Mouse (Mus musculus): ENCODE measurements around the gene Tbc1d1.
A peak's percentile ranks its signal among the peaks of the same experiment; 100 is the strongest.

Gene Tbc1d1

DNA sequence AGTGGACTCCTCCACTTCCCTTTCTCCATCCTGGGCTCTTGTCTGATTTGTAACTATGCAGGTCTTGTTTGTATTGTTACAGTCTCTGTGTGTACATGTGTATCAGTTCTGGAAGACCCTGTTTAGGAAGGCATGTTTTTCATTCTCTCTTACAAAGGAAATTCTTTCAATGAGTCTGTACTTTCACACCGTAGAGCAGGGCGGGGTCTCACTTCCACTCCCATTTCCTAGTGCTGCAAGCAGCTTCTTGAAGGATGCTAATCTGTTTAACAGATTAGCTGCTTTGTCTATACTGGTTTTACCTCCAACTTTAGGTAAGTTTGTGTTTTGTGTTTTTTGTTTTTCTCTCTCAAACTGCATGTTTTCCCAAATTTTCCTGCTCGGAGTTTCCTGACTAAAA lies 230.9 kb downstream of the Tbc1d1 start:
- DNase-seq (ENCODE audit: low read depth) = no peak

DNA sequence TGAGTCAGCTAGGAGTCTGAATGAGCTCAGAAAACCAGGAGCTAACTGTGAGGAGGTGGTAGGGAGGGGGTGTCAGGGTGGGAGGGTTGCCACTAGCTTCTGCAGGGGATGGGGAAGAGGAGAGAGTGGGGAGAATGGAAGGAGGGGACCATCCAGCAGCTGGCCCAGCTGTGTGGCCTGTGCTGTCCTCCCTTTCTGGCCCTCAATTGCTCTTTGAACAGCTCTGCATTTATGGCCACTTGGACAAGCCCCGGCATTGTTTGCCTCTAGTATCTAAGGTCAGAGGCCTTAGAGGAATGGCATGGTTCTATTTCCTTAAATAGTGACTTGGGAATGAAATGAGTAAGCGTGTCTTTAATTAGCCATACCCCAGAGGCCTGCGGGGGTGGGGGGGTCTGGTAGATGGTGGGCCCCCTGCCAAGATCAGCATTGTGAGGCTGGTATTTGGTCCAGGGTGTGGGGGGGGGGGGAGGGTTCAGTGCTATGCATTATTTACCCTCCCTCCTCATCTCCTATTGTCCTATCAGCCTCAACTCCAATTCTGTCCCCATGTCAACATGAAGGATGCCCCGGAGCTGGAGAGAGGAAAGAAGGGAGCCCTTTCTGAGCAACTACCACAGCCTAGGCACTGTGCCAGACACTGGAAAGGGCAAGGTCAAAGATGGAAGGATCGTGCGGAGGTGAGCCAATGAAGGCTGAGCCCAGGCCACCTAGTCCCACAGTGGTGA lies 233.3 kb downstream of the Tbc1d1 start:
- peak; percentile 40 for DNase-seq (ENCODE audit: low read depth)

DNA sequence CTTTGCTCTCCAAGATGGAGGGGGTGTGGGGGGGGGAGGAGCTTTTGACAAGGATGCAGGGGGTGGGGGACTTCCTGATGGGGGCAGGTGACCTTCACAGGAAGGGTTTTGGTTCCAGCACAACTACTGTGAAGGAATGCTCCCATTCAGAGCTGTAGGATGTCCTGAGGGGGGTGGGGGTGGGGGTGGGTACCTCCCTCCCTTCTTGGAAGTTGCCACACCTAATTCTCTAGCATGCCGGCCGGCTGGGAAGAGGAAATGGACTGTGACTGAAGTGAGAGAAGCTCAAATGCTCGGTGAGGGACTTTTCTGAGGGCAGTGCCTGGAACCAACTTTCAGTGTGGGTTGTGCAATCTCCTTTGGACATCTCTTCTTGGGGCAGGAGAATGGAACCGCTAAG lies 235.2 kb downstream of the Tbc1d1 start:
- DNase-seq (ENCODE audit: low read depth) = no peak

DNA sequence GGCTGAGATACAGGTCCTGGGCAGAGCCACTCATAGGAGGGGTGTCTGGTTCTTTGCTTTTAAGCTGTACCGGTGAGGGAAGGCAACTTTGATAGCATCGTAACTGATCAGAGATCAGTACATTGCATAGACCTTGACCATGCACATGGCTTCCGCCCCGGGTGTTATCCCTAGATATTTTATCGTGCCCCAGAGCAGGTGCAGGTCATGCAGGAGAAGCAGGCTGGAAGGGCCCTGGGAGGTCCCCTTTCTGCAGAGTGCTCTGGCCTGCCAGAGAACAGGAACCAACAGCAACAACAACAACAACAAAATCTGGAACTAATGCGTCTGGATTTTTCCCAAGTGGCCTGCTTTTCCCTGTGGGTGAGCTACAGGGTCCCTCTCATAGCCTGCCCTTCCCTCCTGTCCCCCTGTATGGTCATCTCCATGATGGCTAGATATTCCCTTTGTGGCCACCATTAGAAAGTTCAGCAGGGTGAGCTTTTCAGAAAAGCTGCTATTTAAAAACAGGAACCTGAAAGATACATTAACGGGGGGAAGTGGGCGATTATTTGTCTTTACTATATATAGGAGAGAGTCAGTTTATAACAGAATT lies 236.4 kb downstream of the Tbc1d1 start:
- no peak for DNase-seq (ENCODE audit: low read depth)

DNA sequence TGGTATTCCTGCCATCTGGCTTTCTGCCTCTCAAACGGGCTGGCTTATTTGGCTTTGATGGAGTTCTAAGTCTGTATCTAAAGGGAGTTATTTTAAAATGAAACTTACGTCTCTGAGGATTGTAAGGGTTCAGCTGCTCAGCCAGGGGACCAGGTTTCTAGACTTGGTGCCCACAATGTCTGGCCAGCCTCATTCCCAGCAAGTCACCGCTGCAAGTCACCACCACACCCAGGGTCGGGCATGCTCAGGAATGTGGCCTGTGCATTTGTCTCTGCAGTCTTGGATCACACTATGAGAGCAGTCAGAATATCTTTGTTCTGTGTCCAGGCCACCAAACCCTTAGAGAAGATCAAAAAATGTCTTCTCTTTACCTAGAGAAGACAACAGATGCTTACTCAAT lies 237.4 kb downstream of the Tbc1d1 start:
- no peak for DNase-seq (ENCODE audit: low read depth)

DNA sequence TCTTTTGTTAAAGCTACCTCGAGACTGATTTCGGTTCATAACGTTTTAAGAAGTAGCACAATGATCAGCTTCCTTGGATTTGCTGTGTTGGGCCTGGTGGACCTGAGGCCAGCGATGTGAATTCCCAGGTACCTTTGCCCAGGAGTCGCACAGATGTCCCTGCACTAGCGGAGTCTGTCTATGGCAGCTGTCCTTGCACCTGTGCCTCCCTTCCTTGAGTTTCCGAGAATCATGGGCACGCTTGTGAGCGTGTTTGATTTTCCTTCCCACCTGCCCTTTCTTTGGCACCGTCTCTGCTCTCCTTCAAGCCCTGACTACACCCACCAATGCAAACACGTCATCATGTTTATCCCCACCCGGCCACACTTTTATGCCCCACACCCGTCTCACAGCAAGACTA lies 242.1 kb downstream of the Tbc1d1 start:
- DNase-seq (ENCODE audit: low read depth) = no peak

DNA sequence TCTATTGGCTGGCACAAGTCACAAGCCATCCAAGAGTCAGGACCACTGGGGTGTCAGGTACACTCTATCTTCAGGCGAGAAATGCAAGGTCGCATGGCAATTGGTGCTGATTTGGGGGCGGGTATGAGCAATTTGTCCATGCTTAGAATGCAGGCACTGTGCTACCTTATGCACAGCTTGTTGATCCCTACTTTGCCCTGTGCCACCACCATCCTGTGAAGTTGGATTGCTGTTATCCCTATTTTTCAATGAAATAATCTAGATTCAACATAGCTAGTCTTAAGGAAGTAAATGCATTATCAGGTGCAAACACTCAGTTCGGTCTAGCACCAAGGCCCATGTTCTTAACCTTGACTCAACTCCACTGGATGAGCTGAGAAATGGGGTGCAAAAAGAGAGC lies 244.6 kb downstream of the Tbc1d1 start:
- no peak for DNase-seq (ENCODE audit: low read depth)

Data from fibroblast of lung, adult 2 months (primary cell).